Mouse (Mus musculus): ENCODE data around the gene Khdc1b.

Khdc1b gene

DNA sequence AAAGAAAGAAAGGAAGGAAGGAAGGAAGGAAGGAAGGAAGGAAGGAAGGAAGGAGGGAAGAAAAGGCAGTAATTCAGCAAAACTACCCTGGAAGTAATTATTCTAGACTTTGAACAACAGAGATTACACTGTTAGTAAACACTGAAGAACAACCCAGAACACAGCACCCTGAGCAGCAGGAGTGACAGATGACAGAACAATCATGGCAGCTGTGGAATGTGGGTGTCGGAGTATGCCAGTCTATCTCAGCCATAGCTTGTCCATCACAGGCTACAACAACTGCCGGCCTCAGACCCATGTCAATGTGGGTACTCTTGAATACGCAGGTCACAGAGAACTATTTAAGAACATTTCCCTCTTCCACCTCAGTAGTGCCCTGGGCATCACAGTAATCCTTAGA is 48.3 kb downstream of the Khdc1b start:
- DNase-seq (ENCODE audit: low read depth, low spot score): no peak
- Histone ChIP-seq H3K36me3 (ENCODE audit: control insufficient read depth, insufficient read depth, low read length, poor library complexity, severe bottlenecking) (no peaks in the 10 kb centered on the region), H3K27me3 (ENCODE audit: control insufficient read depth, insufficient read depth, low read length, poor library complexity, severe bottlenecking) (no peaks in the 10 kb centered on the region)

DNA sequence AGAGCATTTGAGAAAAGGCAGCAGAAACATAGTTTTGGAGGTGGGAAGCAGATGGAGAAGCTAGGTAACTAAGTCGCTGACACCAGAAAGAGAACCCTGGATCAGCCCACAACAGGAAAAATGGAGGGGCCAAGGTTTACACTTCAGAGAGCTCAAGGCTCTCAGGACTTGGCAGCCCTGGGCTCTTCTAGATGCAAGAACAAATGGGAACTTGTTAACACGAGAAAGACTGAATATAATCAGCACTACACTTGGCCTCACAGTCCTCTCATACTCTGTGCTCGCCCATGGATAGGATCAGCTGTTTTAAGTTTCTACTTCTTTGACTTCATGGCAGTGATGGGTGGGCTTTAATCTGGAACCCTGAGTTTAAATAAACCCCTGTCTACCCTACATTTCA is 51.5 kb downstream of the Khdc1b start:
- no peaks in the 10 kb centered on the region for H3K36me3 ChIP-seq (ENCODE audit: control insufficient read depth, insufficient read depth, low read length, poor library complexity, severe bottlenecking)
- no peak for DNase-seq (ENCODE audit: low read depth, low spot score)
- H3K27me3 ChIP-seq (ENCODE audit: control insufficient read depth, insufficient read depth, low read length, poor library complexity, severe bottlenecking): no peaks in the 10 kb centered on the region

Data from splenic B cell, adult 2 months (primary cell).